Mouse (Mus musculus) embryonic facial prominence, embryonic 15.5 days (tissue): ENCODE measurements around the gene Ints4. TPM values are rescaled to one million over a fixed set of nuclear protein-coding genes. Genes with fewer than 3 reads are reported as not detected.

ENCODE experiments used
- ATAC-seq: fragments of 200-750 bp; cut with Nextera tagmentation; 2 replicates; pipeline ENCODE4 v1.8.0; 2017; ENCODE audit warnings: low read depth, moderate TSS enrichment; ENCODE audit not compliant: insufficient number of reproducible peaks, low FRiP score, low TSS enrichment
- H3K27ac ChIP-seq: fragments of 300-500 bp; sonication (generic); replicated peaks from 2 replicates; pipeline ENCODE4 v1.5.1; 2015; ENCODE audit warnings: mild to moderate bottlenecking, inconsistent platforms
- H3K27me3 ChIP-seq: fragments of 300-500 bp; sonication (generic); 2 replicates; pipeline ENCODE4 v1.6.1; 2015; ENCODE audit warnings: inconsistent platforms
- H3K36me3 ChIP-seq: fragments of 300-500 bp; sonication (generic); 2 replicates; pipeline ENCODE4 v1.6.1; 2015; ENCODE audit warnings: mild to moderate bottlenecking, inconsistent platforms
- H3K4me1 ChIP-seq: fragments of 300-500 bp; sonication (generic); 2 replicates; pipeline ENCODE4 v1.6.1; 2015; ENCODE audit warnings: inconsistent platforms
- H3K4me2 ChIP-seq: fragments of 300-500 bp; sonication (generic); replicated peaks from 2 replicates; pipeline ENCODE4 v1.6.1; 2015; ENCODE audit warnings: mild to moderate bottlenecking, inconsistent platforms
- H3K4me3 ChIP-seq: fragments of 300-500 bp; sonication (generic); replicated peaks from 2 replicates; pipeline ENCODE4 v1.5.1; 2015; ENCODE audit warnings: mild to moderate bottlenecking, inconsistent platforms
- H3K9ac ChIP-seq: fragments of 300-500 bp; sonication (generic); 2 replicates; pipeline ENCODE4 v1.6.1; 2015; ENCODE audit warnings: inconsistent platforms
- H3K9me3 ChIP-seq: fragments of 300-500 bp; sonication (generic); replicated peaks from 2 replicates; pipeline ENCODE4 v1.6.1; 2016; ENCODE audit warnings: inconsistent platforms
- WGBS: fragments of 180-500 bp; shearing (Covaris S2); methylation state at CpG from one replicate; pipeline ENCODE4 v1.1.7; 2015; 5-methylcytosine and 5-hydroxymethylcytosine counted together
- polyA plus RNA-seq: library from polyadenylated mRNA; unstranded; fragments of >200 nt; fragmentation: Nextera tagmentation; extraction: Ambion mirVana; gene quantifications from 2 replicates; pipeline ENCODE4 v1.2.1, GENCODE M21; 2015

Ints4 gene
- polyA plus RNA-seq, 1 experiment from 2014 or later: 45.5 TPM

DNA sequence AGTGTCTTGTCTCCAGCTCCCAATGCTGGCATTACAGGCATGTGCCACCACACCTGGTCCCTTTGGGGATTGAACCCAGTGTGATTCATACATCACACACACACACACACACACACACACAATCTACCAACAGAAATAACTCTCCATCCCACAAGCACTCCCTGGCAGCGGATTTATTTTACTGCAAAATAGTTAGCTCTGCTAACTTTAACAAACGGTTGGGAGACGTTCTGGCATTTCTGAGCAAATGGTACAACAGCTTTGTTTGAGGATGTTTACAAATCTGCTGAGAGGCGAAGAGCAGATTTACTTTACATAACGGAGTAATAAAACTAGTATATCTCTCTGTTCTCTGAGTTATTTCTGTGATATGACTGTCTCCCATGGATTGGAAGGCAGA lies 7.8 kb upstream of the Ints4 start:
- Histone ChIP-seq H3K9ac (no peak overlapping the region), H3K27ac (no peak overlapping the region), H3K9me3 (no peaks in the 10 kb centered on the region), H3K4me3 (no peak overlapping the region), H3K4me2 (no peak overlapping the region), H3K4me1 (no peaks in the 10 kb centered on the region), H3K36me3 (no peaks in the 10 kb centered on the region), H3K27me3 (no peaks in the 10 kb centered on the region)
- WGBS: 75% methylated on average over 5 of the region's 5 CpGs
- ATAC-seq: no peak

DNA sequence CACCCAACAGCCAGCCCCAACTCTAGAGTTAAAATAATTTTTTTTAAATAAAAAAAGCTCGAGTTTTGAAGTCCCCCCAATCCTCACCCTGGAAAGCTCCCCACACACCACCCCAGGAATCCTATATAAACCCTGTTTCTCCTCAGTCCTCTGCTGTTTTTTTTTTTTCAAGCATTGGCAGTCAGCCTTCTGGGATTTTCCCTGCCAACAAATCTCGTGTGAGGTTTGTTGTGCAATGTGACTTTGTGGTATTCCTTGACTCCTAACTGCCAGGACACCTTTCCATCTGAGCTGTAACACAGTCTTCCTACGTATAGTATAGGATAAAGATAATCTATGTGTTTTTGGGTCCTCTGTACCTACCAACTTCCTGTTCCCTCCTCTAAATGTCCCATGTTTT lies 1.4 kb upstream of the Ints4 start:
- H3K4me1 ChIP-seq: peaks cover 9% of the 10 kb centered on the region
- WGBS: 44% methylated on average over 3 of the region's 3 CpGs

DNA sequence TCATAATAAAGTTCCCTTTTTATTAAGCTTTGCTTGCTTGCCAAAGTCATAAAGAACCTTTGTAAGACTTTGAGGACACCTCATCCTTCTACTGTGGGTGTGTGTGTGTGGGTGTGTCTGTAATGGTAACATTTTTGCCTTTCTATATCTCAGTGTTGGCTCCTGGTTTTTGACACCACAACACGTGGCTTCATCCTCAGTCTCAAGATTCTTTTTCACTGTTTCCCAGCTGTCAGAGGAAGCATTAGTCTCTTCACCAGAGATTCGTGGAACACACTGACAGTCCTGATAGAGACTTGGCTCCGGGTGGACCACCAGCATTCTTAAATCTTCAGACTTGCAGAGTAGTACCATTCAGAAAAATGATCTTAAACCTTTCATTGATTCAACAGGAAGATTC lies 466 bp upstream of the Ints4 start:
- Histone ChIP-seq H3K27me3 (no peaks in the 10 kb centered on the region), H3K9me3 (no peaks in the 10 kb centered on the region), H3K4me2 (peak overlapping the region; percentile 49), H3K4me1 (peaks cover 9% of the 10 kb centered on the region), H3K36me3 (peaks cover 8% of the 10 kb centered on the region), H3K9ac (no peak overlapping the region), H3K27ac (no peak overlapping the region), H3K4me3 (peak overlapping the region; percentile 80)
- WGBS: 17% methylated on average over 3 of the region's 3 CpGs
- ATAC-seq: no peak

More for the DNA sequence above, 1.4 kb upstream of the Ints4 start:
- Histone ChIP-seq H3K27me3 (no peaks in the 10 kb centered on the region), H3K36me3 (no peaks in the 10 kb centered on the region), H3K4me2 (no peak overlapping the region), H3K9me3 (no peaks in the 10 kb centered on the region), H3K27ac (no peak overlapping the region), H3K4me3 (no peak overlapping the region), H3K9ac (no peak overlapping the region)
- no peak for ATAC-seq

DNA sequence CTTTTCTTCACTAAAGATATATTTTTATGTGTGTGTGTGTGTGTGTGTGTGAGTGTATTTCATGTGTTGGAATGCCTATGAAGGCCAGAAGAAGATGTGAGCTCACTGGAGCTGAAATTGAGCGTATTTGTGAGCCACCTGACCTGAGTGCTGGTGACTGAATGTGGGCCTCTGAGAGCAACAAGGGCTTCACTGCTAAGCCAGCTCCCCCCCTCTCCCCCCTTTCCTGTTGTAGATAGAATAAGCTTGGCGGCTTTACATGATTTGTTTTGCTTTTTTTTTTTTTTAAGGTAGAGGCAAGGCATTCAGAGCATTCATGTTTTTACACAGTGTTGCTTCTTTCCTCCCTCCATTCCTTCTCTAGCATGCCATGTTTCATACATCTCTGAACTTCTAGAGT lies 2.6 kb downstream of the Ints4 start:
- Histone ChIP-seq H3K9me3 (no peaks in the 10 kb centered on the region), H3K4me2 (no peak overlapping the region), H3K4me1 (peaks cover 9% of the 10 kb centered on the region), H3K27me3 (no peaks in the 10 kb centered on the region), H3K4me3 (no peak overlapping the region), H3K27ac (no peak overlapping the region), H3K9ac (no peak overlapping the region), H3K36me3 (peaks cover 34% of the 10 kb centered on the region)
- no peak for ATAC-seq
- WGBS: 75% methylated on average over 2 of the region's 2 CpGs

DNA sequence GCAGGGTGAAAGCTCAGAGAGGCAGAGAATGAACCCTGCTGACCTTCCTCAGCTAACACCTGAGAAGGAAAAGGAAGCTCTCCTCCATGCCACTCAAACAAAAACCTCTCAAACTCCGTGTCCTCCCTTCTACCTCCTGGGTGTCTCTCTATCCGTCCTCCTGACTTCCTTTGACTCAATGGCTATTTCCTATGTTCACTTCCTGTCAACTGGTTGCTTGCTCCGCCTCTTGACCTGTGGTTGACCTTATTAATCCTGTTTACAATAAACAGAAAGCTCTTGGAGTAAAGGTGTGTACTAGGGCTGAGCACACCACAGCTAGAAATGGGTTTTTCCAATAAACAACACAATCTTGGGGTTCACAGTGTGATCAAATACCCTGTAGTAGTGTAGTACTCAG lies 10.4 kb downstream of the Ints4 start:
- no peak for ATAC-seq
- Histone ChIP-seq H3K9ac (no peak overlapping the region), H3K27ac (no peak overlapping the region), H3K27me3 (no peaks in the 10 kb centered on the region), H3K36me3 (peaks cover 48% of the 10 kb centered on the region), H3K4me1 (no peaks in the 10 kb centered on the region), H3K9me3 (no peaks in the 10 kb centered on the region), H3K4me3 (no peak overlapping the region), H3K4me2 (no peak overlapping the region)
- 61% methylated on average over 3 of the region's 3 CpGs for WGBS

DNA sequence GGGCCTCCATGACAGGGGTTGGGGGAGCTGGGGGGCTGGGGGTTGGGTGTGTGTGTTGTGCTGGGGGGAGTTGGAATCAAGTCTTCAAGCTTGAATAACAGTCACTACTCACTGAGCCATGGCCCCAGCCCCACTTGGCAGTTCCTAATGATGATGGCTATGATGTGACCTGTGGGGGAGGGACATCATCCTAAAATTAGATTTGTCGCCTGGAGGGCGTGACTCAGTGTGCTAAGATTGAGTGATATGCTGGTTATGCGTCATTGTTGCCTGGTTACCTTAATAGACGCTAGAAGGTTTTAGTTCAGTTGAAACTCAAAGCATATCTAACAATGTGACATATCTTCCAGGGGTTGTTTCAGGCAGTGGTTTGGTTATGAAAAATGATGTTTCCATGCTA lies 11.7 kb downstream of the Ints4 start:
- 76% methylated on average over 4 of the region's 4 CpGs for WGBS
- Histone ChIP-seq H3K4me3 (no peak overlapping the region), H3K9ac (no peak overlapping the region), H3K4me2 (no peak overlapping the region), H3K27me3 (no peaks in the 10 kb centered on the region), H3K27ac (no peak overlapping the region), H3K36me3 (peaks cover 37% of the 10 kb centered on the region), H3K4me1 (no peaks in the 10 kb centered on the region), H3K9me3 (no peaks in the 10 kb centered on the region)
- no peak for ATAC-seq

DNA sequence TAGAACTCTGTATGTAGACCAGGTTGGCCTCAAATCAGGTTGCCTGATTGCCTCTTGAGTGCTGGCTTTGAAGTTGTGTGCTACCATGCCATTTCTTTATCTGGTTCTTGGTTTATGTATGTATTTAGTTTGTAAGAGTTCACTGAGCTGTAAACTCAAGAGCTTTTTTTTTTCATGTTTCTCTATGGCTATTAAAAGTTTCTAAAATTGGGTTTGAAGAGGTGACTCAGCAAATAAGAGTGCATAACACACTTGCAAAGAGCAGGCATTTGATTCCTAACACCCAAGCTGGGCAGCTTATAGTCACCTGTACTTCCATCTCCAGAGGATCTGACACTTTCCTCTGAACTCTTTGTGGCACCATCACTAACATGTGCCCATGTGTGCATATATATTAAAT lies 14.3 kb downstream of the Ints4 start:
- Histone ChIP-seq H3K36me3 (peaks cover 27% of the 10 kb centered on the region), H3K4me3 (no peak overlapping the region), H3K27ac (no peak overlapping the region), H3K9ac (no peak overlapping the region), H3K4me1 (no peaks in the 10 kb centered on the region), H3K27me3 (no peaks in the 10 kb centered on the region), H3K4me2 (no peak overlapping the region), H3K9me3 (no peaks in the 10 kb centered on the region)
- ATAC-seq: no peak

DNA sequence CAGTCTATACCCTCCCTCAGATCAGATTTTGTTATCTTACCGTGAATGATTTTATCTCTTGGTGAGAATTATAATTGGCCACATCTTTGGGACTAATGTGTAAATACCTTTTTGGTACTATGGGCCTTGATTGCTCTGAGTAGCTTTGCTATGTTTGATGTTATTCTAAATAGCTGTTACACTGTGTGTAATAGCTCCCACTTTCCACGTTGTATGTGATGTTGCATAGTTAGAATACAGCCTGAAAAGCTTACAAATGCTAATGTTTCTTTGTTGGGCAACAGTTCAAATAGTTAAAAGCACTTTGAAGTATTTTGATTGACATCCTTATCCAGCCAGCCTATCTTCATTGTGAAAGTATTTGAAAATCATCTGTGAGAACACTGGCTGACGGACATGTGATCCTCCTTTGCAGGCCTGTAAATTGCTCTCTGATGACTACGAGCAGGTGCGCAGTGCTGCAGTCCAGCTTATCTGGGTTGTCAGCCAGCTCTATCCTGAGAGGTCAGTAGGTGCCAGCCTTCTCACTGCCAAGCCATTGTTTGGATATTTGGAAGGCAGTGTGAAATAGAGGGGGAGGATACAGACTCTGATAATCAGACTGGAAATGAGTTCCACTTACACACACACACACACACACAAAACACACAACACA lies 19.9 kb downstream of the Ints4 start:
- ATAC-seq: no peak
- Histone ChIP-seq H3K4me3 (no peak overlapping the region), H3K27me3 (no peaks in the 10 kb centered on the region), H3K4me2 (no peak overlapping the region), H3K9me3 (no peaks in the 10 kb centered on the region), H3K36me3 (peaks cover 23% of the 10 kb centered on the region), H3K9ac (no peak overlapping the region), H3K27ac (no peak overlapping the region), H3K4me1 (no peaks in the 10 kb centered on the region)
- WGBS: 68% methylated on average over 5 of the region's 5 CpGs

DNA sequence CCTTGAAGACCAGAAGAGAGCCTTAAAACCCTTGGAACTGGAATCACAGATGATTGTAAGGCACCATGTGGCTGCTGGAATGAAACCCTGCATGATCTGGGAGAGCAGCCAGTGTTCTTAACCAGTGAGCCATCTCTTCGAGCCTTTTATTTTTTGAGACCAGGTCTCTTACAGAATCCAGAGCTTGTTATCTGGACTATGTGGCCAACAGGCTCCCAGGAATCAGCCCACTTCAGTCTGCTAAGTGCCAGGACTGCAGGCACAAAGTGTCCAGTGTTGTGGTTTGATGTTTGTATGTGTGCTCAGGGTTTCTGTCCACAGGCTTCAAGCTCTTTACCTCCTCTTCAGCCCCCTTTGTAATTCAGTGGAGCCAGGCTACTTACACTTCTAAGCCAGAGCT lies 34.0 kb downstream of the Ints4 start:
- no peaks in the 10 kb centered on the region for H3K4me1 ChIP-seq
- H3K4me3 ChIP-seq: no peak overlapping the region
- ATAC-seq: no peak
- no peak overlapping the region for H3K27ac ChIP-seq
- 80% methylated on average over 1 of the region's 1 CpGs for WGBS
- H3K9me3 ChIP-seq: no peaks in the 10 kb centered on the region
- H3K27me3 ChIP-seq: no peaks in the 10 kb centered on the region
- H3K9ac ChIP-seq: no peak overlapping the region
- peaks cover 83% of the 10 kb centered on the region for H3K36me3 ChIP-seq
- H3K4me2 ChIP-seq: no peak overlapping the region

DNA sequence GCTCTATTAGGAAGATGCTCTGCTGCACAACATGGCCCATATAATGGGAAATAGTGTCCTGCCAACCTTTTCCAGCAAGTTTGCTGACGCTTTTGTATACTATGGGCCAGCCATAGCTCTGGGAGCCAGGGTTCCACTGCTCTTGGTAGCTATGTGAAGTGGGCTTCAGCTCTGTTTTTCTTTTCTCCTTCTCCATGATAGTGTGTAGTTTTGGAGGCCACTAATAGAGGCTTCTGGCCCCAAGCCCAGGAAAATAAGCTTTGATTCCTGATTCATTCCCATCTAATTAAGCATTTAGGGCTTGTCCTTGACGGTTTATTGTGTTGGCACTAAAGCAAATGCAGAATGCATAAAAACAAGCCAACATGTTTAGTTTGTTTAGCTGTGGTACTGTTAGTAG lies 39.2 kb downstream of the Ints4 start:
- no peaks in the 10 kb centered on the region for H3K27me3 ChIP-seq
- no peak overlapping the region for H3K27ac ChIP-seq
- no peak overlapping the region for H3K4me3 ChIP-seq
- no peak for ATAC-seq
- H3K9ac ChIP-seq: no peak overlapping the region
- H3K36me3 ChIP-seq: peaks cover 65% of the 10 kb centered on the region
- H3K4me2 ChIP-seq: no peak overlapping the region
- WGBS: 89% methylated on average over 2 of the region's 2 CpGs
- no peaks in the 10 kb centered on the region for H3K9me3 ChIP-seq
- no peaks in the 10 kb centered on the region for H3K4me1 ChIP-seq

DNA sequence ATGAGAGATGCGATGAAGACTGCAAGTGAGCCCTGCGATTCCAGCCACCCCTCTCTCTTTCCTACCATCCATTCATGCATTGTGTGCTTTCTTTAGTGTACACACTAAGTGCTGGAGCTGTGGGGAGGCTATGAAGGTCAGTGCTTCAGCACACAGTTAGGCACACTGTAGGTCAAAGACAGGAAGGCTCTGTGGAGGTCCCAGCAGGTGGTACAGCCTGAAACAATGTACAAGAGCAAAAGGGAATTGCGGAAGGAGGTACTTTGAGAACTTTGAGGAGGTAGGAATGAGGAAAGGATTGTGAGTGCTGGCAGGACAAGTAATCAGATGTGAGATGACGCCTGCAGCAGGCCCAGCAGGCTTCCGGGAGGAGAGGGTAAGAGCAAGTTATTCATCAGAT lies 54.8 kb downstream of the Ints4 start:
- H3K36me3 ChIP-seq: peaks cover 95% of the 10 kb centered on the region
- ATAC-seq: no peak
- no peak overlapping the region for H3K4me2 ChIP-seq
- no peak overlapping the region for H3K9ac ChIP-seq
- no peaks in the 10 kb centered on the region for H3K27me3 ChIP-seq
- no peak overlapping the region for H3K4me3 ChIP-seq
- no peak overlapping the region for H3K27ac ChIP-seq
- H3K4me1 ChIP-seq: no peaks in the 10 kb centered on the region
- 91% methylated on average over 5 of the region's 5 CpGs for WGBS
- H3K9me3 ChIP-seq: no peaks in the 10 kb centered on the region

DNA sequence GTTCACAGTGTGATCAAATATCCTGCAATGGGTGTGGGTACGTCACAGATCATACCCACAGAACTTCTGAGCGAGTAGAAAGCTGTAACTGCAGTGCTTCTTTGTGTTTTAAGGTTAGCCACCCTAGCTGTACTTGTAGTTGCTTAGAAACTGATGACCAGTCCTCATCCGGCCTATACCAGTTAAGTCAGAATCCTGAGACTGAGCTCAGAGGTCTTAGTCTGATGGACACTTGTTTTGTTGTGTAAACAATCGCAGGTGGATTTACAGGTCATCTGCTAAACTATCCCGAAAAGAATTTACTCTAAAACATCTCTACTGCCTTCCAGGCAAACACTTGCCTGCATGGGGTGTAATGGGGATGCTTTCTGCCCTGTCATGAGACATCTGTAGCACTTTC lies 55.8 kb downstream of the Ints4 start:
- H3K4me1 ChIP-seq: no peaks in the 10 kb centered on the region
- 86% methylated on average over 5 of the region's 5 CpGs for WGBS
- no peak overlapping the region for H3K9ac ChIP-seq
- no peaks in the 10 kb centered on the region for H3K9me3 ChIP-seq
- H3K4me3 ChIP-seq: no peak overlapping the region
- H3K4me2 ChIP-seq: no peak overlapping the region
- no peak for ATAC-seq
- no peak overlapping the region for H3K27ac ChIP-seq
- H3K36me3 ChIP-seq: peaks cover 95% of the 10 kb centered on the region
- H3K27me3 ChIP-seq: no peaks in the 10 kb centered on the region
